Mouse (Mus musculus) spleen, adult 2 months (tissue): ENCODE results near the gene Pbx4. TPM values are rescaled to one million over a fixed set of nuclear protein-coding genes. Genes with fewer than 3 reads are reported as not detected.
A peak's percentile ranks its signal among the peaks of the same experiment; 100 is the strongest.

Experiments used
- DNase-seq, 2 experiments: peaks; one replicate each; pipeline versions ENCODE4 v3.0.0 to v3.0.0-alpha.2; 2012 to 2021; ENCODE audit warnings: low spot score in 2 of 2, low read depth in 1 of 2
- H3K27ac ChIP-seq: fragments of 200-500 bp; 2 replicates; pipeline ENCODE4 v1.5.1; 2012; ENCODE audit warnings: low read length, inconsistent platforms; ENCODE audit not compliant: insufficient read depth
- H3K27me3 ChIP-seq: fragments of 200-500 bp; 2 replicates; pipeline ENCODE4 v1.6.1; 2012; ENCODE audit warnings: mild to moderate bottlenecking, moderate library complexity, low read length, inconsistent platforms; ENCODE audit not compliant: control insufficient read depth, insufficient read depth
- H3K36me3 ChIP-seq: fragments of 200-500 bp; 2 replicates; pipeline ENCODE4 v1.6.1; 2012; ENCODE audit warnings: mild to moderate bottlenecking, low read length, inconsistent platforms; ENCODE audit not compliant: control insufficient read depth, insufficient read depth
- H3K4me1 ChIP-seq: fragments of 200-500 bp; 2 replicates; pipeline ENCODE4 v1.6.1; 2011; ENCODE audit warnings: inconsistent platforms; ENCODE audit not compliant: control insufficient read depth, insufficient read depth, insufficient read length
- H3K4me3 ChIP-seq: fragments of 200-500 bp; 2 replicates; pipeline ENCODE4 v1.5.1; 2011; ENCODE audit warnings: mild to moderate bottlenecking, inconsistent platforms; ENCODE audit not compliant: insufficient read depth, insufficient read length; ENCODE audit errors: extremely low read depth
- CTCF ChIP-seq: fragments of 200-500 bp; IDR thresholded peaks from 2 replicates; pipeline ENCODE4 v1.5.1; 2011; ENCODE audit warnings: mild to moderate bottlenecking, inconsistent platforms; ENCODE audit not compliant: insufficient read depth, insufficient read length, insufficient replicate concordance; ENCODE audit errors: extremely low read depth
- POLR2A ChIP-seq: fragments of 200-500 bp; IDR thresholded peaks from 2 replicates; pipeline ENCODE4 v1.6.1; 2011; ENCODE audit warnings: low read depth, low read length, inconsistent platforms
- WGBS: fragments of 180-500 bp; shearing (Covaris S2); methylation state at CpG from one replicate; pipeline ENCODE4 v1.1.7; 2018; 5-methylcytosine and 5-hydroxymethylcytosine counted together
- polyA plus RNA-seq: library from polyadenylated mRNA; depleted of rRNA; stranded (reverse); fragments of >200 nt; gene quantifications from 2 replicates; pipeline ENCODE4 v1.2.3, GENCODE M21; 2012; rRNA removed

Gene Pbx4
- 10.7 and 14.7 TPM in 2 replicates for polyA plus RNA-seq

DNA sequence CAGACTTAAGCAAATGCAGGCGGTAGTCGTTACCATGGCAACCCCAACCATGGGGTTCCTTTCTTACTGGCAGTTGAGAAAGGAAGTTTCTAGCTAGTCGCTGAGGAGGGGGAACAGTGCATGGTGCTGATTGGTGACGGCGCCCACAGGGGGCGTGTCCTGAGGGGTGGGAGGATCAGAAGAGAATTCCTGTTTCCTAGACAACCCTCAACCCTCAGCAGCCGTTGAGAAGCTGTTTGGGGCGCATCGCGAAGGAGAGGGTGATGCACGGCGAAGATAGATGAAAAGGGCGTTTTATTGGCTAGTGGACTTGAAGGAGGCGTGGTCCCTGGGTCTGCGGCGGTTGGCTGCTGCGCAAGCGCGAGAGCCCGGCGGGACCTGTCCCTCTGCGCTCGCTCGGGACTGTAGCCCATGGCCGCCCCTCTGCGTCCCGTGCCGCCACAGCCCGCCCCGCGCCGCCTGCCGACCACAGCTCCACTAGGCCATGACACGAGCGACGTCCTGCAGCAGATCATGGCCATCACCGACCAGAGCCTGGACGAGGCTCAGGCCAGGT lies at the start of gene Pbx4:
Pbx4 (plus strand) TSS at position 194 of the 556 bp plus-strand sequence.
- Histone ChIP-seq H3K4me1 (peaks cover 17% of the 10 kb centered on the region; the same call in 1 of the 2 replicates), H3K27me3 (no peaks in the 10 kb centered on the region), H3K36me3 (no peaks in the 10 kb centered on the region), H3K27ac (peak within 1 kb of the TSS; percentile 51), H3K4me3 (peak within 1 kb of the TSS; percentile 82)
- under 1% methylated on average over 37 of the region's 38 CpGs for WGBS
- TF ChIP-seq POLR2A (no peak), CTCF (no peak)
- DNase-seq: peak; percentile 93 to 96

DNA sequence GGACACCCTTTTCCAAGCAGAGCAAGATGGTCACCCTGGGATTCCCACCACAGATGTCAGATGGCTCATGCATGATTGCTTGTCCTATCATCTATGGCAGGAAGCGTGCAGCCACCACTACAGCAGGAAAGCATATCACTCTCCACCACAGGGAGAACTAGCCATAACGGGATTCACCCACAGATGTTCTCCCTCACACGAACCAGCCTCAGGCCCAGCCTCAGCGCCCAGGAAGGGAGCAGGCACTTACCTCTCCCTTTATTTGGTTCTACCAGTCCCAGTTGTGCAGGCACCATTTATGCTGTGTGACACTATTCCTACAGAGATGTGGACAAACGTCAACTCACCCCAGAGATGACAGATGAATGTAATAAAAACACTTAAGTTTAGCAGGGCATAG lies 43.2 kb upstream of the Pbx4 start:
- no peak overlapping the region for H3K4me3 ChIP-seq
- H3K4me1 ChIP-seq: peaks cover 6% of the 10 kb centered on the region
- TF ChIP-seq POLR2A: no peak
- TF ChIP-seq CTCF: no peak
- H3K36me3 ChIP-seq: 0 out of 2 replicates have a peak, but pooled peaks cover 2% of the 10 kb centered on the region
- no peaks in the 10 kb centered on the region for H3K27me3 ChIP-seq
- WGBS: 70% methylated on average over 5 of the region's 5 CpGs
- DNase-seq: no peak
- H3K27ac ChIP-seq: no peak overlapping the region

DNA sequence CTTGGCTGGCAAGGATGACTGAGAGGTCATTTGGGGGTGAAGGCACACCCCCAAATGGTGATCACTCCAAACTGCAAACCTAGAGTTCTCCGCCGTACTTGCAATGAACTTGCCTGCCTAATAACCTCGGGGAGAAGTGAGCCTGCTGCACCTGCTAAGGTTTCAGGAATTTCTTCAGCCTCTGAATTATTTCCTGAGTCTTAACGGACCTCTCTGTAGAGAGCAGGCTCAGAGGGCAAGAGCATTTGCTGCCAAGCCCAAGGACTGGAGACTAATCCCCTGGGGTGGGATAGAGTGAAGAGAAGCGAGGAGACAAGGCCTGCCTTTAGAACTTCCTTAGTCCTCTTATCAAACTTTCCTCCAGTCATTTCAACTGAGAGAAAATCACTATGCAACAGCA lies 42.6 kb upstream of the Pbx4 start:
- Histone ChIP-seq H3K4me1 (peaks cover 6% of the 10 kb centered on the region), H3K27me3 (no peaks in the 10 kb centered on the region), H3K36me3 (peaks cover 5% of the 10 kb centered on the region; the same call in 1 of the 2 replicates), H3K27ac (no peak overlapping the region), H3K4me3 (no peak overlapping the region)
- TF ChIP-seq CTCF (no peak), POLR2A (no peak)
- WGBS: 64% methylated on average over 5 of the region's 5 CpGs
- no peak for DNase-seq

- TF ChIP-seq POLR2A (no peak), CTCF (no peak)
- no peaks in the 10 kb centered on the region for H3K27me3 ChIP-seq
- H3K4me3 ChIP-seq: peak overlapping the region; percentile 91
- DNase-seq: no peak
- WGBS: 26% methylated on average over 11 of the region's 11 CpGs
- peaks cover 9% of the 10 kb centered on the region; the same call in 1 of the 2 replicates for H3K36me3 ChIP-seq
- peaks cover 6% of the 10 kb centered on the region for H3K4me1 ChIP-seq
- H3K27ac ChIP-seq: peak overlapping the region; percentile 95
These were observed 41.9 kb upstream of the Pbx4 start for GRCm38 (mm10) chr8:69790364-69790763.

DNA sequence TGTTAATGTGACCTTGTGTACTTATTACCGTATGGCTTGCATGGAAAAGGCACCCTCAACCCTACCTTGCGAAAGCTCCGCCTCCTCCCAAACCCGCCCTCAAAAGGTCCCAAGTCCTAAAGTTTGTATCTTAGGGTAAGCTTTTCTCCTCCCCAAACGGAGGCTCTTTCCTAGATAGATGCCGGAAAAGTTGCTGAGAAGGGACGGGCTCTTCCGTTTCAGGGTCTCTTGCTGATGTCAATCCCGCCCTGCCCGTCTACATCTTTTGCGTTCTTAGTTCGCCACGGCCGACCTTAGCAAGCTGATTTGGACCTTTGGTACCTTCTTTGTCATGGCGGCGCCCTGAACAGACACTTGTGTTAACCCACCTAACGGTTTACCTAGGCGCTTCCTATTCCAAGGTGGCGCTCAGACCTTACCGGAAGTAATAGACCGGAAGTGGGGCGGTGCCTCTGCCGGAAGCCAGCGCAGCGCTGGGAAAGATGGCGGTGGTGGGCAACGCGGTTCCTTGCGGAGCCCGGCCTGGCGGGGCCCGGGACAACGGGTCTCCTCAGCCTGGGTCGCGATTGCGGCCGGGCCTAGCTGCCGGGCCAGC lies 41.4 kb upstream of the Pbx4 start, which contains the start of the genes Atp13a1 and Zfp866:
Atp13a1 (plus strand) TSS at position 391 of the 595 bp plus-strand sequence.
Zfp866 (minus strand) TSS at position 406 of the 595 bp plus-strand sequence.
- peak; percentile 82 to 88 for DNase-seq
- Histone ChIP-seq H3K4me3 (peak within 1 kb of the TSS; percentile 91), H3K4me1 (peaks cover 6% of the 10 kb centered on the region), H3K27ac (peak within 1 kb of the TSS; percentile 95), H3K27me3 (no peaks in the 10 kb centered on the region), H3K36me3 (peaks cover 9% of the 10 kb centered on the region; the same call in 1 of the 2 replicates)
- WGBS: under 1% methylated on average over 38 of the region's 38 CpGs
- TF ChIP-seq POLR2A: peak; percentile 92
- TF ChIP-seq CTCF: no peak

- Histone ChIP-seq H3K4me3 (peak overlapping the region; percentile 91), H3K27ac (peak overlapping the region; percentile 58), H3K27me3 (no peaks in the 10 kb centered on the region), H3K4me1 (peaks cover 6% of the 10 kb centered on the region), H3K36me3 (peaks cover 13% of the 10 kb centered on the region)
- under 1% methylated on average over 43 of the region's 48 CpGs for WGBS
- TF ChIP-seq CTCF (no peak), POLR2A (no peak)
- peak in 1 of 2 experiments; percentile 27 for DNase-seq
These were observed 40.7 kb upstream of the Pbx4 start for GRCm38 (mm10) chr8:69791415-69792068.

GRCm38 (mm10) chr8:69793666-69794065 lies 38.6 kb upstream of the Pbx4 start:
- WGBS: 96% methylated on average over 4 of the region's 4 CpGs
- H3K36me3 ChIP-seq: peaks cover 34% of the 10 kb centered on the region

More at GRCm38 (mm10) chr8:69793666-69794065, 38.6 kb upstream of the Pbx4 start:
- Histone ChIP-seq H3K27ac (no peak overlapping the region), H3K4me1 (peaks cover 6% of the 10 kb centered on the region), H3K4me3 (no peak overlapping the region), H3K27me3 (no peaks in the 10 kb centered on the region)
- DNase-seq: no peak
- no peak for TF ChIP-seq CTCF
- no peak for TF ChIP-seq POLR2A
